Mouse (Mus musculus): ENCODE results near the gene Gm21861. TPM values are rescaled to one million over a fixed set of nuclear protein-coding genes. Genes with fewer than 3 reads are reported as not detected.
"Not testable (repeated sequence)": the region's sequence is repeated elsewhere in the genome, so short reads cannot be mapped to it uniquely, and the experiment has no call there.

Gene Gm21861
- not detected for polyA plus RNA-seq (2012; fragmentation: generic; extraction: Trizol)

- H3K27me3 ChIP-seq (ENCODE audit: control insufficient read depth, insufficient read depth, insufficient read length); H3ac ChIP-seq (ENCODE audit: control insufficient read depth, insufficient read length); H3K36me3 ChIP-seq (ENCODE audit: control insufficient read depth, insufficient read depth); H3K4me2 ChIP-seq (ENCODE audit: low read depth); H3K4me3 ChIP-seq; H3K79me2 ChIP-seq (ENCODE audit: control insufficient read depth, insufficient read depth): not testable (repeated sequence)
Measured at GRCm38 (mm10) chrY:58814497-58814896, at the start of gene Gm21861. TSS of gene Gm21861 (minus strand) at chrY:58814597.
